Mouse (Mus musculus) olfactory bulb, adult 2 months (tissue): ENCODE measurements around the gene Naaladl1. TPM values are rescaled to one million over a fixed set of nuclear protein-coding genes. Genes with fewer than 3 reads are reported as not detected.
A peak's percentile ranks its signal among the peaks of the same experiment; 100 is the strongest.

Experiments used
- H3K27ac ChIP-seq: fragments of 200-500 bp; 2 replicates; pipeline ENCODE4 v1.5.1; 2012; ENCODE audit warnings: low read depth, low read length; ENCODE audit not compliant: insufficient read depth
- H3K4me1 ChIP-seq: fragments of 200-500 bp; 2 replicates; pipeline ENCODE4 v1.6.1; 2012; ENCODE audit warnings: low read length; ENCODE audit not compliant: control insufficient read depth, insufficient read depth
- H3K4me3 ChIP-seq: fragments of 200-500 bp; 2 replicates; pipeline ENCODE4 v1.5.1; 2012; ENCODE audit warnings: mild to moderate bottlenecking, low read depth, low read length, moderate library complexity; ENCODE audit not compliant: insufficient read depth
- CTCF ChIP-seq: fragments of 200-500 bp; IDR thresholded peaks from 2 replicates; pipeline ENCODE4 v1.5.1; 2012; ENCODE audit warnings: low read depth, mild to moderate bottlenecking, low read length, moderate library complexity; ENCODE audit not compliant: insufficient read depth
- POLR2A ChIP-seq: fragments of 200-500 bp; IDR thresholded peaks from 2 replicates; pipeline ENCODE4 v1.6.1; 2012; ENCODE audit warnings: mild to moderate bottlenecking, low read depth, low read length, moderate library complexity; ENCODE audit not compliant: insufficient read depth
- WGBS: fragments of 180-500 bp; shearing (Covaris S2); methylation state at CpG from one replicate; pipeline ENCODE4 v1.1.7; 2018; 5-methylcytosine and 5-hydroxymethylcytosine counted together
- polyA plus RNA-seq: library from polyadenylated mRNA; stranded (reverse); fragments of >200 nt; gene quantifications from 2 replicates; pipeline ENCODE4 v1.2.4, GENCODE M21; 2012; ENCODE audit warnings: low replicate concordance; ENCODE audit not compliant: missing spikeins, insufficient read depth, insufficient read length

The Naaladl1 gene
- polyA plus RNA-seq, 1 experiment = not detected

GRCm38 (mm10) chr19:6139701-6140100, 34.1 kb downstream of the Naaladl1 start:
- peaks cover 11% of the 10 kb centered on the region for H3K4me1 ChIP-seq
- H3K4me3 ChIP-seq = peak overlapping the region; percentile 14; the same call in 1 of the 2 replicates
- TF ChIP-seq POLR2A (no peak), CTCF (no peak)
- WGBS = 87% methylated on average over 6 of the region's 6 CpGs
- no peak overlapping the region for H3K27ac ChIP-seq

GRCm38 (mm10) chr19:6140374-6140677, 34.7 kb downstream of the Naaladl1 start:
- H3K4me1 ChIP-seq = peaks cover 11% of the 10 kb centered on the region
- TF ChIP-seq POLR2A (no peak), CTCF (no peak)
- WGBS = under 1% methylated on average over 16 of the region's 16 CpGs
- H3K27ac ChIP-seq = peak overlapping the region; percentile 86
- H3K4me3 ChIP-seq = peak overlapping the region; percentile 73

GRCm38 (mm10) chr19:6140678-6141393, 35.3 kb downstream of the Naaladl1 start, which contains the start of gene Batf2:
TSS of gene Batf2 (plus strand) at chr19:6140983.
- Histone ChIP-seq H3K27ac (peak within 1 kb of the TSS; percentile 98), H3K4me1 (peaks cover 11% of the 10 kb centered on the region), H3K4me3 (peak within 1 kb of the TSS; percentile 73)
- TF ChIP-seq CTCF = peak; percentile 90
- TF ChIP-seq POLR2A = peak; percentile 41; the same call in 1 of the 2 replicates
- 1% methylated on average over 68 of the region's 68 CpGs for WGBS

- no peak for TF ChIP-seq POLR2A
- no peak for TF ChIP-seq CTCF
- peak within 1 kb of the TSS; percentile 73 for H3K4me3 ChIP-seq
- peaks cover 11% of the 10 kb centered on the region for H3K4me1 ChIP-seq
- 0% methylated on average over 15 of the region's 15 CpGs for WGBS
- peak within 1 kb of the TSS; percentile 98 for H3K27ac ChIP-seq
Observed at GRCm38 (mm10) chr19:6141394-6141749, 35.8 kb downstream of the Naaladl1 start, which contains the start of gene Arl2. TSS of gene Arl2 (minus strand) at chr19:6141548.

GRCm38 (mm10) chr19:6144842-6145241, 39.3 kb downstream of the Naaladl1 start:
- Histone ChIP-seq H3K4me1 (peaks cover 2% of the 10 kb centered on the region), H3K27ac (no peak overlapping the region), H3K4me3 (no peak overlapping the region)
- TF ChIP-seq CTCF = no peak
- no peak for TF ChIP-seq POLR2A
- WGBS = 81% methylated on average over 5 of the region's 5 CpGs

- no peaks in the 10 kb centered on the region for H3K4me1 ChIP-seq
- no peak for TF ChIP-seq CTCF
- no peak for TF ChIP-seq POLR2A
- WGBS = 87% methylated on average over 9 of the region's 9 CpGs
- H3K4me3 ChIP-seq = no peak overlapping the region
- H3K27ac ChIP-seq = no peak overlapping the region
Observed at GRCm38 (mm10) chr19:6155174-6155573, 49.6 kb downstream of the Naaladl1 start.

- H3K4me3 ChIP-seq = no peak overlapping the region
- H3K27ac ChIP-seq = no peak overlapping the region
- no peaks in the 10 kb centered on the region for H3K4me1 ChIP-seq
- no peak for TF ChIP-seq CTCF
- no peak for TF ChIP-seq POLR2A
- WGBS = 68% methylated on average over 8 of the region's 8 CpGs
Observed at GRCm38 (mm10) chr19:6156372-6156771, 50.8 kb downstream of the Naaladl1 start.

- Histone ChIP-seq H3K27ac (no peak overlapping the region), H3K4me3 (no peak overlapping the region), H3K4me1 (no peaks in the 10 kb centered on the region)
- TF ChIP-seq CTCF = no peak
- TF ChIP-seq POLR2A = no peak
- WGBS = 77% methylated on average over 6 of the region's 6 CpGs
Observed at GRCm38 (mm10) chr19:6157220-6157619, 51.6 kb downstream of the Naaladl1 start.

GRCm38 (mm10) chr19:6163872-6164547, 58.4 kb downstream of the Naaladl1 start:
- Histone ChIP-seq H3K27ac (no peak overlapping the region), H3K4me1 (peaks cover 5% of the 10 kb centered on the region; the same call in 1 of the 2 replicates), H3K4me3 (no peak overlapping the region)
- WGBS = 58% methylated on average over 10 of the region's 10 CpGs
- TF ChIP-seq POLR2A = no peak

Other genes starting within 250 kb of the Naaladl1 start
- gene Frmd8, start 230.5 kb upstream of the Naaladl1 start, polyA plus RNA-seq = not detected in 2 replicates
- not detected in 2 replicates for gene Slc25a45, start 228.0 kb upstream of the Naaladl1 start, polyA plus RNA-seq
- gene Tigd3, start 211.6 kb upstream of the Naaladl1 start, polyA plus RNA-seq = not detected in 2 replicates
- not detected in 2 replicates for gene Dpf2, start 192.8 kb upstream of the Naaladl1 start, polyA plus RNA-seq
- not detected in 2 replicates for gene Cdc42ep2, start 181.0 kb upstream of the Naaladl1 start, polyA plus RNA-seq
- not detected in 2 replicates for gene Pola2, start 141.6 kb upstream of the Naaladl1 start, polyA plus RNA-seq
- gene Slc22a20, start 119.6 kb upstream of the Naaladl1 start, polyA plus RNA-seq = not detected in 2 replicates
- not detected in 2 replicates for gene Capn1, start 89.9 kb upstream of the Naaladl1 start, polyA plus RNA-seq
- not detected in 2 replicates for gene Syvn1, start 59.2 kb upstream of the Naaladl1 start, polyA plus RNA-seq
- gene Mrpl49, start 48.0 kb upstream of the Naaladl1 start, polyA plus RNA-seq = not detected in 2 replicates
- 1,126 and 1,387 TPM in 2 replicates for gene Fau, start 47.9 kb upstream of the Naaladl1 start, polyA plus RNA-seq
- gene Znhit2, start 44.6 kb upstream of the Naaladl1 start, polyA plus RNA-seq = not detected in 2 replicates
- not detected in 2 replicates for gene Tm7sf2, start 37.4 kb upstream of the Naaladl1 start, polyA plus RNA-seq
- not detected in 2 replicates for gene Vps51, start 28.6 kb upstream of the Naaladl1 start, polyA plus RNA-seq
- gene Tmem262, start 25.7 kb upstream of the Naaladl1 start, polyA plus RNA-seq = not detected in 2 replicates
- gene Gm28374, start 23.5 kb upstream of the Naaladl1 start, polyA plus RNA-seq = not detected in 2 replicates
- not detected in 2 replicates for gene Zfpl1, start 20.8 kb upstream of the Naaladl1 start, polyA plus RNA-seq
- not detected in 2 replicates for gene Cdca5, start 20.8 kb upstream of the Naaladl1 start, polyA plus RNA-seq
- not detected in 2 replicates for gene AC131692.1, start 11.4 kb upstream of the Naaladl1 start, polyA plus RNA-seq
- gene Sac3d1, start 12.9 kb downstream of the Naaladl1 start, polyA plus RNA-seq = not detected in 2 replicates
- gene Snx15, start 22.5 kb downstream of the Naaladl1 start, polyA plus RNA-seq = not detected in 2 replicates
- not detected in 2 replicates for gene Batf2, start 35.2 kb downstream of the Naaladl1 start, polyA plus RNA-seq
- not detected in 2 replicates for gene Arl2, start 35.8 kb downstream of the Naaladl1 start, polyA plus RNA-seq
- gene Majin, start 78.6 kb downstream of the Naaladl1 start, polyA plus RNA-seq = not detected in 2 replicates
- gene Gpha2, start 120.6 kb downstream of the Naaladl1 start, polyA plus RNA-seq = not detected in 2 replicates
- not detected in 2 replicates for gene Ppp2r5b, start 130.1 kb downstream of the Naaladl1 start, polyA plus RNA-seq
- not detected in 2 replicates for gene Atg2a, start 135.9 kb downstream of the Naaladl1 start, polyA plus RNA-seq
- not detected in 2 replicates for gene Ehd1, start 170.9 kb downstream of the Naaladl1 start, polyA plus RNA-seq
- not detected in 2 replicates for gene Cdc42bpg, start 200.7 kb downstream of the Naaladl1 start, polyA plus RNA-seq
- gene Men1, start 229.2 kb downstream of the Naaladl1 start, polyA plus RNA-seq = not detected in 2 replicates
- 158 TPM in 1 of 2 replicates, not detected in the other for gene Map4k2, start 235.4 kb downstream of the Naaladl1 start, polyA plus RNA-seq